Mouse (Mus musculus): ENCODE measurements around the gene Zdhhc7. TPM values are rescaled to one million over a fixed set of nuclear protein-coding genes. Genes with fewer than 3 reads are reported as not detected.

Gene Zdhhc7
- polyA plus RNA-seq, 1 experiment: 62.2 TPM

GRCm38 (mm10) chr8:120036578-120036977 is 64.7 kb downstream of the Zdhhc7 start:
- DNase-seq (ENCODE audit: low read depth): no peak

- DNase-seq (ENCODE audit: low read depth): no peak
Measured at GRCm38 (mm10) chr8:120036111-120036510, 65.2 kb downstream of the Zdhhc7 start.

- no peak for DNase-seq (ENCODE audit: low read depth)
Measured at GRCm38 (mm10) chr8:120034471-120034870, 66.8 kb downstream of the Zdhhc7 start.

- DNase-seq (ENCODE audit: low read depth): no peak
Measured at GRCm38 (mm10) chr8:120032549-120033208, 68.6 kb downstream of the Zdhhc7 start.

Other genes starting within 250 kb of the Zdhhc7 start
- 23.8 and 26.3 TPM in 2 replicates for gene Klhl36, start 239.2 kb downstream of the Zdhhc7 start, polyA plus RNA-seq (2012; rRNA removed)
- gene Usp10, start 191.1 kb downstream of the Zdhhc7 start, polyA plus RNA-seq (2012; rRNA removed): 44.4 and 87.8 TPM in 2 replicates
- gene Gm20388, start 190.6 kb downstream of the Zdhhc7 start, polyA plus RNA-seq (2012; rRNA removed): 85.6 and 119 TPM in 2 replicates
- gene Crispld2, start 109.0 kb downstream of the Zdhhc7 start, polyA plus RNA-seq (2012; rRNA removed): 36.5 and 48.8 TPM in 2 replicates
- gene 6430548M08Rik, start 12.7 kb upstream of the Zdhhc7 start, polyA plus RNA-seq (2012; rRNA removed): 17.9 and 19.8 TPM in 2 replicates
- 0.77 and 0.88 TPM in 2 replicates for gene Fam92b, start 76.0 kb upstream of the Zdhhc7 start, polyA plus RNA-seq (2012; rRNA removed)
- 24.0 and 29.1 TPM in 2 replicates for gene Gse1, start 127.0 kb upstream of the Zdhhc7 start, polyA plus RNA-seq (2012; rRNA removed)